Mouse (Mus musculus) midbrain, embryonic 12.5 days (tissue): ENCODE data around the gene Dnajb1. TPM values are rescaled to one million over a fixed set of nuclear protein-coding genes. Genes with fewer than 3 reads are reported as not detected.
"Not testable (repeated sequence)": the region's sequence is repeated elsewhere in the genome, so short reads cannot be mapped to it uniquely, and the experiment has no call there.

Experiments used
- ATAC-seq: fragments of 200-750 bp; cut with Nextera tagmentation; 2 replicates; pipeline ENCODE4 v1.8.0; 2017; ENCODE audit warnings: low read depth, moderate TSS enrichment, moderate library complexity; ENCODE audit not compliant: low FRiP score
- H3K27ac ChIP-seq: fragments of 300-500 bp; sonication (generic); replicated peaks from 2 replicates; pipeline ENCODE4 v1.5.1; 2016; ENCODE audit warnings: mild to moderate bottlenecking
- H3K27me3 ChIP-seq: fragments of 300-500 bp; sonication (generic); 2 replicates; pipeline ENCODE4 v1.6.1; 2016; ENCODE audit warnings: mild to moderate bottlenecking
- H3K36me3 ChIP-seq: fragments of 300-500 bp; sonication (generic); 2 replicates; pipeline ENCODE4 v1.6.1; 2016
- H3K4me1 ChIP-seq: fragments of 300-500 bp; sonication (generic); 2 replicates; pipeline ENCODE4 v1.6.1; 2016
- H3K4me2 ChIP-seq: fragments of 300-500 bp; sonication (generic); replicated peaks from 2 replicates; pipeline ENCODE4 v1.6.1; 2016; ENCODE audit warnings: mild to moderate bottlenecking, moderate library complexity
- H3K4me3 ChIP-seq: fragments of 300-500 bp; sonication (generic); 2 replicates; pipeline ENCODE4 v1.5.1; 2016; ENCODE audit warnings: mild to moderate bottlenecking
- H3K9ac ChIP-seq: fragments of 300-500 bp; sonication (generic); replicated peaks from 2 replicates; pipeline ENCODE4 v1.6.1; 2016; ENCODE audit warnings: mild to moderate bottlenecking, moderate library complexity
- H3K9me3 ChIP-seq: fragments of 300-500 bp; sonication (generic); 2 replicates; pipeline ENCODE4 v1.6.1; 2016; ENCODE audit warnings: mild to moderate bottlenecking
- WGBS: fragments of 180-500 bp; shearing (Covaris S2); methylation state at CpG from one replicate; pipeline ENCODE4 v1.1.7; 2016; 5-methylcytosine and 5-hydroxymethylcytosine counted together
- polyA plus RNA-seq: library from polyadenylated mRNA; unstranded; fragments of >200 nt; fragmentation: Nextera tagmentation; extraction: Ambion mirVana; gene quantifications from 2 replicates; pipeline ENCODE4 v1.2.1, GENCODE M21; 2016

Gene Dnajb1
- polyA plus RNA-seq, 1 experiment from 2014 or later, result 66.4 TPM

DNA sequence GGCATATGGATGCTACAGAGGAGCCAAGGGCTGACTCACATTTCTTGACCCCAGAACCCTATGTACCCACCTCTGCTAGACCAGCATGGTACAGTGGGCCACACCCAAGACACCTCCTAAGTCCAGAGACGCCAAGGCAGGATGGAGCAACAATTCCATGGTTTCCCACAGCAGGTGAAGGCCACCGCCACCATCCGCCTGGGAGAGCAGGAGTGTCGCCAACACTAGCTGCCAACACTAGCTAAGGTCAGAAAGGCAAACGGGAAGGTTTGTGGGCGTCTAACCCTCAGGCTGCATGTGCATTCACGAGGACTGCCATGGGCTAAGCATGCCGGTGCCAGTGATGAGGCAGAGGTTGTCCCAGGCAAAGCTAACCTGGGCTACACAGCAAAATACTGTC, 25.8 kb upstream of the Dnajb1 start:
- peaks cover 40% of the 10 kb centered on the region for H3K4me1 ChIP-seq
- no peak for ATAC-seq
- H3K36me3 ChIP-seq, result peaks cover 21% of the 10 kb centered on the region
- H3K27me3 ChIP-seq, result no peaks in the 10 kb centered on the region
- H3K9me3 ChIP-seq, result no peaks in the 10 kb centered on the region
- no peak overlapping the region for H3K4me2 ChIP-seq
- H3K9ac ChIP-seq, result 0 out of 2 replicates have a peak overlapping the region, but pooled peaks have one; percentile 2
- no peak overlapping the region for H3K4me3 ChIP-seq
- H3K27ac ChIP-seq, result no peak overlapping the region
- whole genome bisulfite sequencing, result 88% methylated on average over 8 of the region's 8 CpGs

- H3K27ac ChIP-seq, result no peak overlapping the region
- H3K9me3 ChIP-seq, result no peaks in the 10 kb centered on the region
- no peak overlapping the region for H3K9ac ChIP-seq
- H3K4me3 ChIP-seq, result no peak overlapping the region
- ATAC-seq, result no peak
- peaks cover 26% of the 10 kb centered on the region for H3K36me3 ChIP-seq
- peaks cover 34% of the 10 kb centered on the region for H3K4me1 ChIP-seq
- 90% methylated on average over 15 of the region's 15 CpGs for WGBS
- no peak overlapping the region for H3K4me2 ChIP-seq
- no peaks in the 10 kb centered on the region for H3K27me3 ChIP-seq
Measured at GRCm38 (mm10) chr8:83583236-83583635, 24.8 kb upstream of the Dnajb1 start.

GRCm38 (mm10) chr8:83584771-83585170, 23.2 kb upstream of the Dnajb1 start:
- ATAC-seq, result no peak
- peaks cover 20% of the 10 kb centered on the region; the same call in 1 of the 2 replicates for H3K4me1 ChIP-seq
- H3K4me3 ChIP-seq, result no peak overlapping the region
- H3K36me3 ChIP-seq, result peaks cover 26% of the 10 kb centered on the region
- no peaks in the 10 kb centered on the region for H3K27me3 ChIP-seq
- no peak overlapping the region for H3K27ac ChIP-seq
- H3K4me2 ChIP-seq, result no peak overlapping the region
- no peaks in the 10 kb centered on the region for H3K9me3 ChIP-seq
- WGBS, result 88% methylated on average over 1 of the region's 1 CpGs
- no peak overlapping the region for H3K9ac ChIP-seq

DNA sequence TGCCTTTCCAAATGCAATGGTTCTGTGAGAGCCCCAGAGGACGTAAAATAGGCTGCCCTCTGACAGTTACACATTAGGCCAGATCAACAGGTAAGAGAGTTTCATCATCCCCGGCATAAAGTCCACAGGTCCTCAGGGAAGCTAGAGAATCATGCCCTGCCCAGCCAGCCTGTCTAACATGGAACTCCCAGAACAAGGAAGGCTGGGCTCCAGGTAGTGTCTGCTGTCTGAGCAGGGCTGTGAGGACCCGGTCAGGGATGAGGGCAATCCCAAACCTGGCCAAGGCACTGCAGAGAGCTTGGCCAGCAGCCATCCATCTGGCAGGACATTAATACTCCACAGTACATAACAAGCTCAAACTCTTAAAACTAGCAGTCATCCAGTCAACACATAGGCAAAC, 22.7 kb upstream of the Dnajb1 start:
- Histone ChIP-seq H3K27me3 (no peaks in the 10 kb centered on the region), H3K36me3 (peaks cover 26% of the 10 kb centered on the region), H3K9ac (no peak overlapping the region), H3K4me1 (peaks cover 23% of the 10 kb centered on the region; the same call in 1 of the 2 replicates), H3K9me3 (no peaks in the 10 kb centered on the region), H3K4me3 (no peak overlapping the region), H3K4me2 (no peak overlapping the region), H3K27ac (no peak overlapping the region)
- no peak for ATAC-seq
- 88% methylated on average over 3 of the region's 3 CpGs for WGBS

DNA sequence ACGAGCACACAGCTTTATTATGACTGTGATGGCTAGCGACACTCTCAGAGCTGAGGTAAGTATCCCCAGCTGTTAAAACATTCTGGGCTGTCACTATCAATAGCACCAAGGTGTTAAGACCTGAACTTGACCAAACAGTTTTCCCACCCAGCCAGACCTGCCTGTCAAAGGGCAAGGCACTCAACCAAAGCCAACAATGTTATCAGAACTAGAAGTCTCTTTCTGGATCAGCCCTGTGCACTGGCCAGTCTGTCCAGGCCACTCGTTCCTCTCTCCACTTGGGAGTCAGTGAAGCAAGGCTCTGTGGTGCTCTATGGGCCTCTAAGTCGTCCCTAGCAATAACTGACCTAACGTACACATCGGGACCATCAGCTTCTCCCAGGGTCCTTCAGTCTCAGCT, 20.3 kb upstream of the Dnajb1 start:
- H3K4me3 ChIP-seq, result no peak overlapping the region
- no peaks in the 10 kb centered on the region for H3K27me3 ChIP-seq
- no peak for ATAC-seq
- no peak overlapping the region for H3K9ac ChIP-seq
- H3K36me3 ChIP-seq, result peaks cover 26% of the 10 kb centered on the region
- H3K4me1 ChIP-seq, result peaks cover 40% of the 10 kb centered on the region
- H3K4me2 ChIP-seq, result no peak overlapping the region
- no peaks in the 10 kb centered on the region for H3K9me3 ChIP-seq
- WGBS, result 86% methylated on average over 6 of the region's 6 CpGs
- no peak overlapping the region for H3K27ac ChIP-seq

GRCm38 (mm10) chr8:83588886-83589285, 19.1 kb upstream of the Dnajb1 start:
- 95% methylated on average over 5 of the region's 5 CpGs for WGBS
- H3K36me3 ChIP-seq, result peaks cover 22% of the 10 kb centered on the region
- peaks cover 41% of the 10 kb centered on the region for H3K4me1 ChIP-seq

DNA sequence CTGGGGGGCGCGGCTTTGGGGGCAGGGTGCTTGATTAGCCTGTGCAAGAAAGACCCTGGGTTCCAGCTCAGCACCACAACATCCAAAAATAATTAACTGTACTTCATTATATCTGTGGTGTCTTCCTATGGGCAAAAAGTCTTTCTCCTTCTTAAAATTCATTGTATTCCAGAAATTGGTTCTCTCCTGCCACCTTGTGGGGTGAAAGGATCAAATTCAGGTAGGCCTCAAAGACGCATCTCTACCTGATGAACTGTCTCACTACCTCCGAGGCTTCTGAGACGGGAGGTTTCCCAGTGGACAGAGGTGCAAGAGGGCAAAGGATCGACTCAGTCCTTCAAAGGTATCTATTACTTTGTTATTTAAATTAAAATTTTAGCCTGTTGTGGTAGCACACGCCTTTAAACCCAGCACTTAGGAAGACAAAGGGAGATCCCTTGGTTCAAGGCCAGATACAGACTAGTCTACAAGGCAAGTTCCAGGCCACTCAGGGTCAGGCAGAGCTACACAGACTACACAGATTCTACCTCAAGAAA, 17.4 kb upstream of the Dnajb1 start:
- H3K36me3 ChIP-seq, result peaks cover 18% of the 10 kb centered on the region
- H3K9ac ChIP-seq, result no peak overlapping the region
- H3K4me1 ChIP-seq, result peaks cover 34% of the 10 kb centered on the region
- H3K4me2 ChIP-seq, result no peak overlapping the region
- no peak overlapping the region for H3K27ac ChIP-seq
- H3K27me3 ChIP-seq, result no peaks in the 10 kb centered on the region
- WGBS, result 83% methylated on average over 7 of the region's 7 CpGs
- H3K9me3 ChIP-seq, result no peaks in the 10 kb centered on the region
- ATAC-seq, result no peak
- no peak overlapping the region for H3K4me3 ChIP-seq

More at GRCm38 (mm10) chr8:83588886-83589285, 19.1 kb upstream of the Dnajb1 start:
- ATAC-seq, result no peak
- Histone ChIP-seq H3K27me3 (no peaks in the 10 kb centered on the region), H3K27ac (no peak overlapping the region), H3K4me2 (no peak overlapping the region), H3K9me3 (no peaks in the 10 kb centered on the region), H3K9ac (no peak overlapping the region), H3K4me3 (no peak overlapping the region)

DNA sequence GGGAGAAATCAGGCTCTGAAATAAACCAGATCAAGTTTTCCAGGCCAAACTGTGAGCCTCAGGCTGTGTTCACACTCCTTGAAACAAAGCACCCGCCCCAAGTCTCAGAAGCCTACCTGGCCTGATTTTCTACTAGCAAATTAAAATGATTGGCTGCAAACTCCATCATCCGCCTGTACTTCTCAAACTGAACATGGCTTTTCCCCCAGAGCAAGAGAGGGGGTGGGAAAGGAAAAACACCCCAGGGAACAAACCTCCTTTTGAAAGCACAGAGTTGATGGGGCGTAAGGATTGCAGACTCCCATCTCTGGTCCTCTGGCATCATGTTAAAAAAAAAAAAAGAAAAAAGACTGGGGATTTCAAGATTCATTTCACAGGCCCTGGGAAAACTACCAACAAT, 15.3 kb upstream of the Dnajb1 start:
- peak overlapping the region; percentile 90 for H3K9ac ChIP-seq
- peak overlapping the region; percentile 88 for H3K4me2 ChIP-seq
- no peak for ATAC-seq
- peak overlapping the region; percentile 92 for H3K4me3 ChIP-seq
- 73% methylated on average over 3 of the region's 3 CpGs for WGBS
- peaks cover 34% of the 10 kb centered on the region for H3K4me1 ChIP-seq
- H3K27me3 ChIP-seq, result no peaks in the 10 kb centered on the region
- H3K36me3 ChIP-seq, result no peaks in the 10 kb centered on the region
- no peak overlapping the region for H3K27ac ChIP-seq
- H3K9me3 ChIP-seq, result no peaks in the 10 kb centered on the region

DNA sequence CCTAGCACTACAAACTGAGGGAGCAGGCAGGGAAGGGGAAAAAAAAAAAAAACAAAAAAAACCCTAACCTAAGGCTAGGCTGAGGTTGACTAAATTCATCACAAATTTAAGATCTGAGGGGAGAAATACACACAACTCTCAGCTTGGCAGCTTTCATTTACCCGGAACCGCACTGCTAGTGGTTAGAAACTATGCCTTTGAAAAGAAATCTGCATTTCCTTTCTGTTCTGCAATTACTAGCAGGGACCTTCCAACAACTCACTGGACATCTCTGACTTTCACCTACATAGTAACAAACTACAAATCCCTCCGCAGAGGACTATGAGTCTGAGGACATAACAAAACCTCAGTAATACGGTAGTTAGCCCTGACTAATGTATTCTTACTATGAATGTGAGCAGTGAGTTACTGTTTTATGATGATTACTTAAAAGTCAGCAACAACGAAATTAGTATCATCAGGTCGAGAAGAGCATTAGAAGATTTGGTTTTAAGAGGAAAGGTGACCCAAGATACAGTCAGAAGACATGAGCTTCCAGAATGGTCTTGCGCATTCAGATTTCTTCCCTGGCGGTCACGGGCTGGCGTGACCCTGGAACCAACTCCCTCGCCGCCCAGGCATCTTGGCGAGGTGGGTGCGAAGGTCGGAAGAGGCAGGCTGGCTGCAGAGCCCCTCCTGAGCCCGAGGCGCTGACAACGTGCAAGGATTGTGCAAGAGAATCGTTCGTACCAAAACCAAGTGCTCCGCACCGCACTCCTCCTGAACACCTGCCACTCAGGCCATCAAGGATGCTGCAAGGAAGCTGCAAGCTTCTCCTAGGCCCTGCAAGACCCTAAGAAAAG, 14.4 kb upstream of the Dnajb1 start:
- Histone ChIP-seq H3K27me3 (no peaks in the 10 kb centered on the region), H3K4me3 (peak overlapping the region; percentile 92), H3K27ac (peak overlapping the region; percentile 92), H3K9ac (peak overlapping the region; percentile 90), H3K36me3 (no peaks in the 10 kb centered on the region), H3K4me1 (peaks cover 36% of the 10 kb centered on the region), H3K4me2 (peak overlapping the region; percentile 88), H3K9me3 (no peaks in the 10 kb centered on the region)
- WGBS, result 5% methylated on average over 22 of the region's 22 CpGs
- no peak for ATAC-seq

GRCm38 (mm10) chr8:83594167-83595049, 13.6 kb upstream of the Dnajb1 start:
- WGBS, result under 1% methylated on average over 43 of the region's 43 CpGs
- Histone ChIP-seq H3K4me1 (peaks cover 36% of the 10 kb centered on the region), H3K27me3 (no peaks in the 10 kb centered on the region), H3K4me2 (peak overlapping the region; percentile 88), H3K9me3 (no peaks in the 10 kb centered on the region), H3K4me3 (peak overlapping the region; percentile 92), H3K36me3 (no peaks in the 10 kb centered on the region), H3K27ac (peak overlapping the region; percentile 92), H3K9ac (peak overlapping the region; percentile 90)
- ATAC-seq, result peak; percentile 99

GRCm38 (mm10) chr8:83595050-83595345, 13.0 kb upstream of the Dnajb1 start:
- Histone ChIP-seq H3K4me2 (peak overlapping the region; percentile 53), H3K4me1 (peaks cover 33% of the 10 kb centered on the region), H3K4me3 (peak overlapping the region; percentile 92), H3K27ac (peak overlapping the region; percentile 92), H3K9ac (peak overlapping the region; percentile 55)
- not testable (repeated sequence) for H3K36me3 ChIP-seq, H3K9me3 ChIP-seq, H3K27me3 ChIP-seq, ATAC-seq
- 54% methylated on average over 3 of the region's 3 CpGs for WGBS

DNA sequence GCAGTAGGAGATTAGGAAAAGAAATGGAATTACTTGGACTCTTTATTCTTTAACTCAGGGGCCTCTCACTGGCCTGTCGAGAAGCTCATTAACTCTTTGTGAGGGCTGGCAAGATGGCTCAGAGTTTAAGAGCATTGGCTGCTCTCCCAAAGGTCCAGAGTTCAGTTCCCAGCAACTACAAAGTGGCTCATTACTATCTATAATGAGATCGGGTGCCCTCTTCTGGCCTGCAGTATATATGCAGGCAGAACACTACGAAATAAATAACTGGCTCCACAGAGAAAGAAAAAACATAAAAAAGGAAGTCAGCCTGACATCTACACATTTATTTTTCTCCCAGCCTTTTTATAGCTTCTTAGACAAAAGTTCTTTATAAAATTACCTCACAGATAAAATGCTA, 11.6 kb upstream of the Dnajb1 start:
- H3K9me3 ChIP-seq, result no peaks in the 10 kb centered on the region
- no peaks in the 10 kb centered on the region for H3K27me3 ChIP-seq
- no peak overlapping the region for H3K9ac ChIP-seq
- peaks cover 21% of the 10 kb centered on the region for H3K4me1 ChIP-seq
- H3K4me2 ChIP-seq, result no peak overlapping the region
- ATAC-seq, result no peak
- 28% methylated on average over 3 of the region's 3 CpGs for WGBS
- no peak overlapping the region for H3K27ac ChIP-seq
- no peak overlapping the region for H3K4me3 ChIP-seq
- H3K36me3 ChIP-seq, result no peaks in the 10 kb centered on the region
